Mouse (Mus musculus) adrenal gland, postnatal 25 days (tissue): ENCODE data around the gene Fgf9. TPM values are rescaled to one million over a fixed set of nuclear protein-coding genes. Genes with fewer than 3 reads are reported as not detected.

Experiments
- DNase-seq: peaks from one replicate; pipeline ENCODE4 v3.0.0; 2021; ENCODE audit warnings: mixed read lengths
- total RNA-seq: library from RNA; stranded (reverse); gene quantifications from 2 replicates; pipeline ENCODE4 v1.2.3, GENCODE M21; 2021

Gene Fgf9
- total RNA-seq, 1 experiment from 2014 or later, result 21.3 TPM

- DNase-seq, result no peak
Observed at GRCm38 (mm10) chr14:58089486-58089885, 19.1 kb downstream of the Fgf9 start.

- DNase-seq, result no peak
Observed at GRCm38 (mm10) chr14:58091321-58091720, 21.0 kb downstream of the Fgf9 start.

GRCm38 (mm10) chr14:58099599-58099998 is 29.3 kb downstream of the Fgf9 start:
- DNase-seq, result no peak

GRCm38 (mm10) chr14:58101298-58101697 is 31.0 kb downstream of the Fgf9 start:
- no peak for DNase-seq

- no peak for DNase-seq
Observed at GRCm38 (mm10) chr14:58104266-58104665, 33.9 kb downstream of the Fgf9 start.

- DNase-seq, result no peak
Observed at GRCm38 (mm10) chr14:58105596-58105995, 35.2 kb downstream of the Fgf9 start.

- no peak for DNase-seq
Observed at GRCm38 (mm10) chr14:58109601-58110000, 39.3 kb downstream of the Fgf9 start.

- no peak for DNase-seq
Observed at GRCm38 (mm10) chr14:58111562-58111961, 41.2 kb downstream of the Fgf9 start.

- DNase-seq, result no peak
Observed at GRCm38 (mm10) chr14:58112341-58112740, 42.0 kb downstream of the Fgf9 start.

GRCm38 (mm10) chr14:58113180-58113579 is 42.8 kb downstream of the Fgf9 start:
- peak; percentile 64 for DNase-seq

- DNase-seq, result no peak
Observed at GRCm38 (mm10) chr14:58114146-58114545, 43.8 kb downstream of the Fgf9 start.

GRCm38 (mm10) chr14:58124625-58125024 is 54.3 kb downstream of the Fgf9 start:
- no peak for DNase-seq

GRCm38 (mm10) chr14:58126508-58126907 is 56.2 kb downstream of the Fgf9 start:
- DNase-seq, result no peak

- no peak for DNase-seq
Observed at GRCm38 (mm10) chr14:58139506-58140055, 69.2 kb downstream of the Fgf9 start.

GRCm38 (mm10) chr14:58149637-58150470 is 79.5 kb downstream of the Fgf9 start:
- no peak for DNase-seq

- no peak for DNase-seq
Observed at GRCm38 (mm10) chr14:58150471-58150855, 80.1 kb downstream of the Fgf9 start.

- no peak for DNase-seq
Observed at GRCm38 (mm10) chr14:58152110-58152509, 81.8 kb downstream of the Fgf9 start.

GRCm38 (mm10) chr14:58153470-58154416 is 83.4 kb downstream of the Fgf9 start:
- DNase-seq, result peak; percentile 46

GRCm38 (mm10) chr14:58160624-58161023 is 90.3 kb downstream of the Fgf9 start:
- DNase-seq, result no peak
